Mouse (Mus musculus) cerebellum, adult 2 months (tissue): ENCODE measurements around the gene Lnpep.

Experiments used
- CTCF ChIP-seq: fragments of 200-500 bp; IDR thresholded peaks from 2 replicates; pipeline ENCODE4 v1.5.1; 2011; ENCODE audit warnings: low read depth, mild to moderate bottlenecking, control low read depth, low read length, moderate library complexity, borderline replicate concordance; ENCODE audit not compliant: insufficient read depth
- POLR2A ChIP-seq: fragments of 200-500 bp; IDR thresholded peaks from 2 replicates; pipeline ENCODE4 v1.6.1; 2011; ENCODE audit warnings: low read length, control low read depth, borderline replicate concordance; ENCODE audit not compliant: insufficient read depth

DNA sequence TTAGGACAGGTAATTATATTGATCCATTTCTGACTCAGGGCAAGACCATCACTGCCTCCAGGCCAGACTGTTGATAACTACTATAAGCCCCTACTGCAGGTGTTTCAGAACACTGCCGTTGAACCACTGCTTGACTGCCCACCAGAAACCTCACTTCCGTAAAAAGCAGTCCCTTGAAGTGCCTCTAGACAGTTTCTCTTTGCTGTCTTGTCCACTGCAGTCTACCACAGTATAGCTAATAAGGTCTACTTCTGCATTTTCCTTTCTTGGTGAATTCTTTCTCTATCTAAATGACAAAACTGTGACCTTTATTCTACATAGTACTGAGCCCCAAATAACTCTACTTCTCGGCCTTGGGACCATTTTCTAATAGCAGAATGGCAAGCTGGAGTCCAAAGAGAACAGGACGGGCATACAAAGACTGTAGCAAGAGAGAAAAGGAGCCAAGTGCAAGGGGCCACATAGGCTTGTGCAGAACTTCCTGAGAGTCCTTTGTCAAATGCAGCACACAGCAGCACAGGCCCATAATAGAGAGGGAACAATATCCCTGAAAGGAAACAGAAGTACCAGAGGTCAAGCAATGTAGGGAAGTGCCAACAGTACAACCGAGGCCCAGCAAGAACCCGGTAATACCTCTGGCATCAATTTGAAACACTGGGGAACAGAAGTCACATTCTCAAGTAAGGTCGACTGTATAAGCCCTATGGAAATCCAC, 37.4 kb downstream of the Lnpep start:
- no peak for TF ChIP-seq POLR2A
- no peak for TF ChIP-seq CTCF
